Mouse (Mus musculus) limb, embryonic 10.5 days (tissue): ENCODE data around the gene Six4. TPM values are rescaled to one million over a fixed set of nuclear protein-coding genes. Genes with fewer than 3 reads are reported as not detected.
"Not testable (repeated sequence)": the region's sequence is repeated elsewhere in the genome, so short reads cannot be mapped to it uniquely, and the experiment has no call there.

Experiments
- DNase-seq: peaks from one replicate; pipeline ENCODE4 v3.0.0-alpha.2; 2017; ENCODE audit warnings: low spot score
- H3K27ac ChIP-seq: fragments of 300-500 bp; sonication (generic); 2 replicates; pipeline ENCODE4 v1.5.1; 2016; ENCODE audit warnings: mild to moderate bottlenecking
- H3K27me3 ChIP-seq: fragments of 300-500 bp; sonication (generic); 2 replicates; pipeline ENCODE4 v1.6.1; 2016; ENCODE audit warnings: low read depth, mild to moderate bottlenecking; ENCODE audit not compliant: poor library complexity, severe bottlenecking
- H3K36me3 ChIP-seq: fragments of 300-500 bp; sonication (generic); 2 replicates; pipeline ENCODE4 v1.6.1; 2016; ENCODE audit warnings: mild to moderate bottlenecking, moderate library complexity
- H3K4me1 ChIP-seq: fragments of 300-500 bp; sonication (generic); 2 replicates; pipeline ENCODE4 v1.6.1; 2016
- H3K4me3 ChIP-seq: fragments of 300-500 bp; sonication (generic); 2 replicates; pipeline ENCODE4 v1.5.1; 2016; ENCODE audit warnings: mild to moderate bottlenecking, moderate library complexity
- H3K9me3 ChIP-seq: fragments of 300-500 bp; sonication (generic); replicated peaks from 2 replicates; pipeline ENCODE4 v1.6.1; 2016; ENCODE audit warnings: mild to moderate bottlenecking
- WGBS: fragments of 180-500 bp; shearing (Covaris S2); methylation state at CpG from one replicate; pipeline ENCODE4 v1.1.7; 2016; 5-methylcytosine and 5-hydroxymethylcytosine counted together
- polyA plus RNA-seq: library from polyadenylated mRNA; unstranded; fragments of >200 nt; fragmentation: Nextera tagmentation; extraction: Ambion mirVana; gene quantifications from 2 replicates; pipeline ENCODE4 v1.2.1, GENCODE M21; 2016

Six4 gene
- 17.2 and 20.8 TPM in 2 replicates for polyA plus RNA-seq

DNA sequence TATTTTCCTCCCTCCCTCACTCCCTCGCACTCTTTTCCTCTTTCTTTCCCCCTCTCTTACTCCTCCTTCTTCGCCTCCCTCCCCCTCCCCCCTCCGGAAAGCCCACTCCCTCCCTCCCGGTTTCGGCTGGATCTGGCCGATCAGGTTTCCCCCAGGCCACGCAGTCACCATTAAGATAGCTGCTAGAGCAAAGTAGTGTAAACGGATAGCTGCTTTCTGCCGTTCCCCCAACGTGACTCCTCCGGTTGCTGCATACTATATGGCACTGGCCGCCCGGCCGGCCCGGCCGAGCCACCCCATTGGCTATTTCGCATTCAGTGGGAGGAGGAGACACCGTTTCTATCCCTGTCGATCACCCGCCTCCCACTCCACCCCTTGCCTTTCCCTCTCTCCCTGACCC, at the start of gene Six4:
Gene Six4 (minus strand): TSS at position 261 of the 400 bp plus-strand sequence.
- Histone ChIP-seq H3K9me3 (no peaks in the 10 kb centered on the region), H3K4me3 (peak within 1 kb of the TSS; percentile 81), H3K4me1 (peaks cover 40% of the 10 kb centered on the region), H3K36me3 (peaks cover 18% of the 10 kb centered on the region), H3K27ac (peak within 1 kb of the TSS; percentile 97), H3K27me3 (no peaks in the 10 kb centered on the region)
- under 1% methylated on average over 20 of the region's 20 CpGs for WGBS
- peak; percentile 89 for DNase-seq

DNA sequence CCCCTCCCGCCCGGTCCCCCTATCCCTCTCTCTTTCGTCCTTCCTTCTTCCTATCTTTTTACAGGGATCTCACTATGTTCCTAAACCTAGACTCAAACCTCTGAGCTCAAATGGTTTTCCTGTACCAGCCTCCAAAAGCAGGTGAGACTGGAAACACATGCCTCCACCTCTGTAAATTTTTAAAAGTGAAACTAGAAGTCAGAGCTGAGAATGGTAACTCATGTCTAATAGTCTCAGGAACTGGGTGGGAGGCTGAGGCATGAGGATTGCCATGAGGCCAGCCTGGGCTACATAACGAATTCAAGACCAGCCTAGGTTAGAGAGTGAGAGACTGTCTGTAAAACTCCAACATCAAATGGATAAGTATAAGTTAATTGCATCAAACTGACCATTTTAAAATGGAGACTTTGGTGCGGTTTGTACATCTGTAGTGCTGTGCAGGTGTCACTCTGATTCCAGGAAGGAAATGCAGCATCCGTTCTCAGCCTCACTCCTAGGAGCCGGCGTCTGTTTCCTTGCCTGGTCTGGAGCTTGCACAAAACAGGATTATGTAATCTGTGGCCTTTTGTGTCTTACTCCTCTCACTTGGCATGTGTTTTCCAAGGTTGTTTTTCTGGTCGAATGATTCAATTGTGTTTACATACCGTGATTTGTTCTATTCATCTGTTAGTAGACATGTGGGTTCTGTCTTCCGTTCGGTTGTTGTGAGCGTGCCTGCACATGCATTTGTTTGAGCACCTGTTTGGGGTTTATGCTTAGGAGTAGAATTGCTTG, 49.3 kb upstream of the Six4 start:
- H3K36me3 ChIP-seq: peaks cover 9% of the 10 kb centered on the region
- H3K27me3 ChIP-seq: no peaks in the 10 kb centered on the region
- no peak overlapping the region for H3K4me3 ChIP-seq
- no peaks in the 10 kb centered on the region for H3K4me1 ChIP-seq
- WGBS: 92% methylated on average over 13 of the region's 13 CpGs
- H3K27ac ChIP-seq: peak overlapping the region; percentile 30; the same call in 1 of the 2 replicates
- H3K9me3 ChIP-seq: no peaks in the 10 kb centered on the region
- no peak for DNase-seq

DNA sequence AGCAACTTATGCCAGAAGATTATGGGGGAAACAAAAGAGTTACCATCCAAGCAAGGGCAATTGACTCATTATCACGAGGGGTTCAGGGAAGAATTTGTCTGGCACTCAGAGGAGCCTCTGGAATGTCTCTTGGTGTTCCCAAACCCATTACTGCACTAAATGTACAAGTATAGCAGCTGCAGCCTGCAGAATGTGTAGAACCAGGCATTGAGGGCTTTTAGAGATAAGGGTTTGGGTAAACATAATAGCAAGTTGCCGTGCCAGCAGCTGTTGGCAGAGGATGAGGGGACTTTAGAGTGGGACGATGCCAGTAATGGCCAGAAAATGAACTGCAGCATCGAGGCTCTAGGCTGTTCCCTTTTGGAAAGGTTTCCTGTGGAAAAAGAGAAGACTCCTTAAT, 47.1 kb upstream of the Six4 start:
- Histone ChIP-seq H3K4me1 (no peaks in the 10 kb centered on the region), H3K36me3 (peaks cover under 1% of the 10 kb centered on the region), H3K27me3 (no peaks in the 10 kb centered on the region), H3K27ac (no peak overlapping the region), H3K4me3 (no peak overlapping the region), H3K9me3 (no peaks in the 10 kb centered on the region)
- no peak for DNase-seq
- WGBS: 76% methylated on average over 4 of the region's 4 CpGs

DNA sequence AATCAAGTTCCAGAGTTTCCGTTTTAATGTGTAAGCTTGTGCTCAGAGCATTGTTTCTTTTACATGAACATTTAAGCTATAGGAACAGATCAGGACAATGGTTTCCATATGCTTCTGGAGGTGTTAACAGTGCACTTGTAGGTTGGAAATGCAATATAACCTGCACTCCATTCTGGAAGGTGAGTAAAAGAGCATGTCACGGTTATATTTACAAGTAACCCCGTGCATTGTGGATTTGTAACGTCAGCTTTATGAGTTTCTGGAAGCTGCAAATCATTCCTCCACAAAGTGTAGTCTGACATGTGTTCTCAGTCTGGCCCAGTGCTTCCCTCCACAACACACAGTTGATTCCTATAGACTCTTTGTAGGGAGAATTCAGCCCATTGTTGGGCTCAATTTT, 40.9 kb upstream of the Six4 start:
- Histone ChIP-seq H3K4me1 (peaks cover 10% of the 10 kb centered on the region; the same call in 1 of the 2 replicates), H3K9me3 (no peaks in the 10 kb centered on the region), H3K4me3 (no peak overlapping the region), H3K27me3 (no peaks in the 10 kb centered on the region), H3K27ac (no peak overlapping the region), H3K36me3 (no peaks in the 10 kb centered on the region)
- DNase-seq: no peak
- 74% methylated on average over 4 of the region's 4 CpGs for WGBS

DNA sequence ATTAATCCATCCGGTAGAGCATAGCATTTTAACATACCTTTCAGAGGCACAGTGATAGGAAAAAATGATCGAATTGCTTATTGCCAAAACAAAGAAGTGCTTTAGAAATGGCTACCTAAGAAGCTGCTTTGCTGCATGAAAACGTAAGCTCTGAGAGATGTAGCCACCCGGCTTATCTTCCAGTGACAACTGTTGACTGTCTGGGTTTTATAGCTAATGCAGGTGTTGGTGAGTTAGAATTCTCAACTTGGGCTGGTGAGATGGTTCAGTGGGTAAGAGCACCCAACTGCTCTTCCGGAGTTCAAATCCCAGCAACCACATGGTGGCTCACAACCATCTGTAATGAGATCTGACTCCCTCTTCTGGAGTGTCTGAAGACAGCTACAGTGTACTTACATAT, 37.8 kb upstream of the Six4 start:
- H3K4me3 ChIP-seq, H3K36me3 ChIP-seq: not testable (repeated sequence)
- 91% methylated on average over 5 of the region's 5 CpGs for WGBS

DNA sequence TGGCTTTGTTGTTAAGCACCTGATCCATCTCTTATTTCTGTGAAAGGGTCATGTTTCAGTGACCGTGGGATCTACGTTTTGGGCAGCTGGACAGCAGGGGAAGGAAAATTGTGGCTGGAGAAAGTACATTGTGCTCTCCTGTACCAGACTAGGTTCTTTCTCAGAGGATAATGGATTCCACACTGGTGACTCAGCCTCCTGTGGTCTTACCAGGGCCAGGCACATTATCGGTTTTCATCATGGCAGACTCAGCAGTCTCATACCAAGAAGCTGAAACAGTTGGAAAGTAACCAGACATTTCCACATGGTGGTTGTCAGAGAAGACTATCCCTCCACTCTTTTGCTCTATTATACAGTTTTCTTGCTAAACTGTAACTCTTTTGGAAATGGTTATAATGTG, 34.0 kb upstream of the Six4 start:
- 57% methylated on average over 3 of the region's 3 CpGs for WGBS
- no peak overlapping the region for H3K27ac ChIP-seq
- no peak overlapping the region for H3K4me3 ChIP-seq
- no peaks in the 10 kb centered on the region for H3K27me3 ChIP-seq
- H3K36me3 ChIP-seq: peaks cover 14% of the 10 kb centered on the region
- DNase-seq: no peak
- H3K4me1 ChIP-seq: peaks cover 10% of the 10 kb centered on the region
- no peaks in the 10 kb centered on the region for H3K9me3 ChIP-seq

More for the DNA sequence above, 37.8 kb upstream of the Six4 start:
- peaks cover 17% of the 10 kb centered on the region for H3K4me1 ChIP-seq
- H3K27ac ChIP-seq, DNase-seq, H3K27me3 ChIP-seq, H3K9me3 ChIP-seq: not testable (repeated sequence)

DNA sequence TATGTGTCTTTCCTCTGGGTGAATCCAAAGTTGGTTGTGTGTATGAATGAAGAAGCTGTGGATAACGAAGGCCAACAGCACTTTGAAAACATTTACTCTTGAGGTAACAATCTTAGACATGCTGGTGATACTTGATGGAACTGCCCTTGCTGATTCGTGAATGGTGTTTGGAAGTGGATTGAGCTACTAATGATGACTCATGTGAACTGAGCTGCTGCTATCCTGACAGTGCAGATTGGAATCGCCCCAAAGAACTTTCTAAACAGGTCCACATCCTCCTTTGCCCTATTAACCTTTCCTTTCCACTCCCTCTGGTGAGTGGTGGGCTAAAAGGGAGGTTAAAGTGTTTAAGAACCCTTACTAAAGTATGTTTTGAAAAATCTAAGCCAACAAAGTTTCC, 27.5 kb upstream of the Six4 start:
- H3K27ac ChIP-seq: no peak overlapping the region
- no peaks in the 10 kb centered on the region for H3K27me3 ChIP-seq
- 93% methylated on average over 3 of the region's 3 CpGs for WGBS
- no peaks in the 10 kb centered on the region for H3K4me1 ChIP-seq
- peaks cover 19% of the 10 kb centered on the region for H3K36me3 ChIP-seq
- no peaks in the 10 kb centered on the region for H3K9me3 ChIP-seq
- no peak overlapping the region for H3K4me3 ChIP-seq
- DNase-seq: no peak

DNA sequence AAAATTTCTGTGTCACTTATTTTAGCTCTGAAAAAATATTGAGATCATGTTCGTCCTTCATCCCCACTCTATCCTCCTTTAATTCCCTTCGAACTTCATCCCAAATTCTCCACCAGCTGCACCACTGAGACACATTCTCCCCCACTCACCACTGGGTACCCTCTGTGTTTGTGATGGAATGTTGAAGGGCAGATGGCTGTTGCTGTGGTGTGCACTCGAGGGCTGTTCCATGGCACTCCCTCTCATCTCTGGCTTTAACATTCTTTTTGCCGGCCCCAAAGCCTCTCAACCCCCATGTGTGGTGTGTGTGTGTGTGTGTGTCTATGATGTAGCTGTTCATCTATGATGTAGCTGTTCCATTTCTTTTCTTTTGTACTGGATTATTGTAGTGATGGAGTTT, 12.0 kb upstream of the Six4 start:
- H3K4me3 ChIP-seq: no peak overlapping the region
- WGBS: 77% methylated on average over 4 of the region's 4 CpGs

DNA sequence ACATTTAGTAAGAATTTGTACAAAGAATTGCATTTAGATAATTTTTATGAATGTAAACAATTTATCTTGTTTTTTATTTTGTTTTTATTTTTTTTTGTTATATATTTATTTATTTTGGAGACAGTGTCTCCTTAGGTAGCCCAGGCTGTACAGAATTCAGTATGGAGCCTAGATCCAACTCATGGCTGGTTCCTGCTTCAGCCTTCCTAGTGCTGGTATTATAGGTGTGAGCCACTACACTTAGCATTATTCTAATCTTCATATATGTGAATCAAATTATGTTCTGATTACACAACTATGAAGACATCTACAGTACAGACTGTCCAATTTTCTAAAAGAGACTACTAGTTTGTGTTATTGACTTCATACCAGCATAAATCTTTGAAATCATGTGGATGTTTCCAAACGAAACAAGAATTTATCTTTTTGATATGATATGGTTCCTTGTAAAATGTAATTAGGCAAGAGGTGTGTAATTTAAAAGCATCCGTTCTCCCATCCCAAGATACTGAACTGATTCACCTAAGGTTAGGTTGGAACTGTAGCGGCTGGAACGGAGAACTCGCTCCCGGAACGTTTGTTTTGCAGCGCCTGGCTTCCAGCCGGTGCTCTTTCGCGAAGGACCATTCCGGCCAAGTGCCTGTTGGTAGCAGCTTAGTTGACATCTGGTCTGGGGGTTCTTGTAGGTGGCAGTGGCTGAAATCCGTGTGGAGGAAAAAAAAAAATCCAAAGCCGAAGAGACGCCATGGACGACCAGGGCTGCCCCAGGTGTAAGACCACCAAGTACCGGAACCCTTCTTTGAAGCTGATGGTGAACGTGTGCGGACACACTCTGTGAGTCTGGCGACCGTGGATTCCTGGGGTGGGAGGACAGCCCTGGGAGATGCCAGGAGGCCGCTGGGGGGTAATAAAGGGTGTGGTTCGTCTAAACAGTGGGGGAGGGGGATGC, 10.1 kb upstream of the Six4 start, which contains the start of gene Mnat1:
Gene Mnat1 (plus strand): TSS at position 625 of the 949 bp plus-strand sequence.
- Histone ChIP-seq H3K4me1 (peaks cover 9% of the 10 kb centered on the region), H3K9me3 (no peaks in the 10 kb centered on the region), H3K27me3 (no peaks in the 10 kb centered on the region), H3K4me3 (peak within 1 kb of the TSS; percentile 79), H3K36me3 (no peaks in the 10 kb centered on the region), H3K27ac (peak within 1 kb of the TSS; percentile 84)
- DNase-seq: peak; percentile 93
- 1% methylated on average over 23 of the region's 23 CpGs for WGBS

More for the DNA sequence above, 12.0 kb upstream of the Six4 start:
- no peak overlapping the region for H3K27ac ChIP-seq
- DNase-seq: no peak
- H3K4me1 ChIP-seq: peaks cover 9% of the 10 kb centered on the region
- H3K27me3 ChIP-seq: no peaks in the 10 kb centered on the region
- no peaks in the 10 kb centered on the region for H3K36me3 ChIP-seq
- H3K9me3 ChIP-seq: no peaks in the 10 kb centered on the region

DNA sequence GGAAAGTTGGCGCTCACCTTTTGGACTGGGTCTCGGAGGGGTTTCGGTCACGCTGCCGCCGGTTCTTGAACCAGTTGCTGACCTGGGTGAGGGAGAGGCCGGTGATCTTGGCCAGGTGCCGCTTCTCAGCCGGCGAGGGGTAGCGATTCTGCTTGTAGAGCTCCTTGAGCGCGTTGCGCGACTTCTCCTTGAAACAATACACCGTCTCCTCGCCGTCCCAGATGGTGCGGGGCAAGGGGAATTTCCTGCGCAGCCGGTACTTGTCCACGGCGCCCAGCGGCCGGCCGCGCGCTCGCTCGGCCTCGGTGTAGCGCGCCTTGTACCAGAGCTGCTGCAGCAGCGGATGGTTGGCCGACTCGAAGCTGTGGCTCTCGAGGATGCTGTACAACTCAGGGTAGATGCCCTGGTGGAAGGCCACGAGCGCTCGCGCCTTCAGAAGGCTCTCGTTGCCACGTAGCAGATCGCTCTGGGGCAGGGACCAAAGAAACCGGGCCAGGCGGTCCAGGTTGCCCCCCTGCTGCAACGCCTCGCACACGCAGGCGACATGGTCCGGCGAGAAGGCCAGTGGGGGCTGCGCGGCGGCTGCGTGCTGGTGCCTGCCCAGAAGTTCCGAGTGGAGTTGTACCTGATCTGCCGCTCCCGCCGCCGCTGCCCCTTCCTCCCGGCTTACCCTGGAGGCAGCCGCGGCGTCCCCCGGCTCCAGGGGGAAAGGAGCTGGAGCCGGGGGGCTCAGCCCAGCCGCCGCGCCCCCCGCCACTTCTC, 749 bp downstream of the Six4 start:
- peak overlapping the region; percentile 81 for H3K4me3 ChIP-seq
- peaks cover 25% of the 10 kb centered on the region for H3K36me3 ChIP-seq
- no peaks in the 10 kb centered on the region for H3K9me3 ChIP-seq
- DNase-seq: peak; percentile 75
- peaks cover 44% of the 10 kb centered on the region for H3K4me1 ChIP-seq
- under 1% methylated on average over 70 of the region's 71 CpGs for WGBS
- H3K27me3 ChIP-seq: no peaks in the 10 kb centered on the region
- peak overlapping the region; percentile 97 for H3K27ac ChIP-seq

DNA sequence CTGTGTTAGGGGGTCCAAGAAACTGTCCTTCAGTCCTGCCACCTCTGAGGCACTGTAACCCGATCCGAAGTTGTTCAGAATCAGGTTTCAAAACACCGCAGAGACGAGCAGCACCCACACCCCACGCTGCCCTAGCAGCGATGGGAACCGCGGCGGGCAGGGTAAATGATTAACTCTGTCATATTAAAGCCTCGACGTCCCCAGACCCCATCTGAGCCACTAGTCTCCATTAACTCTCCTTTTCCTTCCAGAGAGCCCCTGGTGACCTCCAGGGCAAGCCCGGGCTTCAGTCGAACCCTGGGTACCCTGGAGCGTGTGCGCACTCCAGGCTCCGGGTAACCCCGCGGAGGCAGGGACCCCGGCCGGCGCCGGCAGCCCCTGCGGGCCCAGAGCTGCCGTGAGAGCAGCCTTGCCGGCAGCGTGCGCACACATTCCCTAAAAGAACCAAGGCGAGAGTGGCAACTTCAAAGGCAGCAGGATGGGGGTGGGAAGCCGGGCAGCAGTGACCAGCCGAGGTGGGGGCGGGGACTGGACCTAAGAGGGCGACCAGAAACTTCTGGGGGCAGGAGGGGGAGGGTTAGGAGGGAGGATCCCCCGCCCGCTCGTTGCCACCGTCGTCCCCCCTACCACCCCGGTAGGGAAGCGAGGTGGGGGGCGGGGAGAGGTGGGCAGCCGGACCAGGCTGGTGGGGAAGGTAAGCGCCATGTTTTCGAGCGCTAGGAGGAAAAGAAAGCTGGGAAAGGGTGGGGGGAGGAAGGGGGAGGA, 1.5 kb downstream of the Six4 start:
- Histone ChIP-seq H3K27ac (peak overlapping the region; percentile 97), H3K4me3 (peak overlapping the region; percentile 81), H3K9me3 (no peaks in the 10 kb centered on the region), H3K27me3 (no peaks in the 10 kb centered on the region), H3K36me3 (peaks cover 32% of the 10 kb centered on the region), H3K4me1 (peaks cover 44% of the 10 kb centered on the region)
- DNase-seq: peak; percentile 87
- WGBS: under 1% methylated on average over 44 of the region's 44 CpGs
